Comparison of ENCODE assay signal across 8 mouse cellular contexts in genomic region chr17:56183658-56184103, GRCm38 (mm10). TPM values are rescaled to one million over a fixed set of nuclear protein-coding genes. Genes with fewer than 3 reads are reported as not detected.
DNase-seq lines count a peak whose midpoint lies in the region; ATAC-seq and TF ChIP-seq lines count a peak whose summit lies in the region.

Gene Mydgf (minus strand): TSS chr17:56183920.

- H3K4me2 ChIP-seq in hindbrain, embryonic 13.5 days: peak within 1 kb of the TSS; percentile 98

- CTCF ChIA-PET in Patski (lab: Charles Lee): interaction anchor here (0.8 kb wide), 1 partner anchor 14 kb away, joined by 3 read pairs; no protein-coding TSS in a partner anchor

- in situ Hi-C loops in Patski (cut with MboI; ENCODE audit: low pct_unique_long_range_greater_than_20kb): no loop called here

- WGBS in hindbrain, embryonic 13.5 days: under 1% methylated on average over 47 of the region's 47 CpGs

- peak within 1 kb of the TSS; percentile 88 for H3K9ac ChIP-seq in hindbrain, embryonic 13.5 days

- peak within 1 kb of the TSS; percentile 84 for H3K4me3 ChIP-seq in hindbrain, embryonic 13.5 days

- H3K27me3 ChIP-seq in Patski: no peaks in the 10 kb centered on the region
- H3K27me3 ChIP-seq in hindbrain, embryonic 13.5 days: no peaks in the 10 kb centered on the region

- peaks cover 32% of the 10 kb centered on the region for H3K4me1 ChIP-seq in hindbrain, embryonic 13.5 days (replicated peaks)

- DNase-seq in Patski (ENCODE audit: low read depth, low spot score): no peak
- peak; percentile 98 for DNase-seq in cerebellum, postnatal 14 days
- peak; percentile 88 to 95 for DNase-seq in frontal cortex, postnatal 14 days (ENCODE audit: low spot score in 2 of 2)
- DNase-seq in layer of hippocampus, postnatal 25 days (ENCODE audit: extremely low spot score in 1 of 2, low spot score in 1 of 2): peak; percentile 93
- DNase-seq in lung, postnatal 25 days (ENCODE audit: low spot score): peak; percentile 97
- DNase-seq in retina, embryonic 14.5 days (ENCODE audit: low spot score): peak; percentile 93
- DNase-seq in thymus, postnatal 4 days: peak; percentile 96

- H3K27ac ChIP-seq in hindbrain, embryonic 13.5 days: peak within 1 kb of the TSS; percentile 85

- POLR2A ChIA-PET in Patski (lab: Charles Lee): interaction anchor here (1.2 kb wide), 1 partner anchor 35 kb away, joined by 3 read pairs; the partner anchor contains the start of gene Dpp9

- H3K36me3 ChIP-seq in hindbrain, embryonic 13.5 days: peaks cover 62% of the 10 kb centered on the region

- no peak for TF ChIP-seq CTCF in Patski (IDR thresholded peaks at IDR 0.05)

- no peaks in the 10 kb centered on the region for H3K9me3 ChIP-seq in hindbrain, embryonic 13.5 days

- peak; percentile 71 for ATAC-seq in Patski
- peak; percentile 95 for ATAC-seq in hindbrain, embryonic 13.5 days (ENCODE audit: low FRiP score)

RNA-seq across cellular contexts. Expression of gene Mydgf, which starts in this region (rescaled TPM):
- polyA plus RNA-seq in Patski (2021): 96.5 TPM
- 69.2 and 72.6 TPM in 2 replicates for polyA plus RNA-seq in hindbrain, embryonic 13.5 days (2015; fragmentation: Nextera tagmentation; extraction: Ambion mirVana)
- 10 to 100 TPM; 39.4 to 41.4 TPM for total RNA-seq in layer of hippocampus, postnatal 25 days (2021)
